Mouse (Mus musculus): Measurements from ENCODE around the gene Dnajb12. TPM values are rescaled to one million over a fixed set of nuclear protein-coding genes. Genes with fewer than 3 reads are reported as not detected.
A peak's percentile ranks its signal among the peaks of the same experiment; 100 is the strongest.
"Not testable (repeated sequence)": the region's sequence is repeated elsewhere in the genome, so short reads cannot be mapped to it uniquely, and the experiment has no call there.

The Dnajb12 gene
- polyA plus RNA-seq, 1 experiment, result 50.3 TPM

- DNase-seq (ENCODE audit: extremely low spot score in 1 of 2, low spot score in 1 of 2), result no peak
Observed at GRCm38 (mm10) chr10:59868266-59868665, 11.1 kb upstream of the Dnajb12 start.

- DNase-seq (ENCODE audit: extremely low spot score in 1 of 2, low spot score in 1 of 2), result no peak
Observed at GRCm38 (mm10) chr10:59870038-59870437, 9.3 kb upstream of the Dnajb12 start.

GRCm38 (mm10) chr10:59872651-59873050 is 6.7 kb upstream of the Dnajb12 start:
- not testable (repeated sequence) for DNase-seq (ENCODE audit: extremely low spot score in 1 of 2, low spot score in 1 of 2)

- DNase-seq (ENCODE audit: extremely low spot score in 1 of 2, low spot score in 1 of 2), result no peak
Observed at GRCm38 (mm10) chr10:59873206-59873605, 6.2 kb upstream of the Dnajb12 start.

GRCm38 (mm10) chr10:59873613-59874012 is 5.7 kb upstream of the Dnajb12 start:
- DNase-seq (ENCODE audit: extremely low spot score in 1 of 2, low spot score in 1 of 2), result no peak

GRCm38 (mm10) chr10:59875396-59875795 is 4.0 kb upstream of the Dnajb12 start:
- no peak for DNase-seq (ENCODE audit: extremely low spot score in 1 of 2, low spot score in 1 of 2)

GRCm38 (mm10) chr10:59876698-59877097 is 2.7 kb upstream of the Dnajb12 start:
- DNase-seq (ENCODE audit: extremely low spot score in 1 of 2, low spot score in 1 of 2), result not testable (repeated sequence)

- no peak for DNase-seq (ENCODE audit: extremely low spot score in 1 of 2, low spot score in 1 of 2)
Observed at GRCm38 (mm10) chr10:59877421-59878117, 1.8 kb upstream of the Dnajb12 start.

GRCm38 (mm10) chr10:59878823-59879222 is 533 bp upstream of the Dnajb12 start:
- DNase-seq (ENCODE audit: extremely low spot score in 1 of 2, low spot score in 1 of 2), result no peak

- no peak for DNase-seq (ENCODE audit: extremely low spot score in 1 of 2, low spot score in 1 of 2)
Observed at GRCm38 (mm10) chr10:59880029-59880386, 652 bp downstream of the Dnajb12 start.

- no peak for DNase-seq (ENCODE audit: extremely low spot score in 1 of 2, low spot score in 1 of 2)
Observed at GRCm38 (mm10) chr10:59880837-59881236, 1.5 kb downstream of the Dnajb12 start.

- no peak for DNase-seq (ENCODE audit: extremely low spot score in 1 of 2, low spot score in 1 of 2)
Observed at GRCm38 (mm10) chr10:59884327-59885173, 5.2 kb downstream of the Dnajb12 start.

GRCm38 (mm10) chr10:59885174-59886080 is 6.1 kb downstream of the Dnajb12 start:
- no peak for DNase-seq (ENCODE audit: extremely low spot score in 1 of 2, low spot score in 1 of 2)

- DNase-seq (ENCODE audit: extremely low spot score in 1 of 2, low spot score in 1 of 2), result no peak
Observed at GRCm38 (mm10) chr10:59886081-59886466, 6.7 kb downstream of the Dnajb12 start.

GRCm38 (mm10) chr10:59887432-59887831 is 8.1 kb downstream of the Dnajb12 start:
- no peak for DNase-seq (ENCODE audit: extremely low spot score in 1 of 2, low spot score in 1 of 2)

GRCm38 (mm10) chr10:59889339-59889738 is 10.0 kb downstream of the Dnajb12 start:
- DNase-seq (ENCODE audit: extremely low spot score in 1 of 2, low spot score in 1 of 2), result no peak

GRCm38 (mm10) chr10:59889953-59890751 is 10.8 kb downstream of the Dnajb12 start:
- no peak for DNase-seq (ENCODE audit: extremely low spot score in 1 of 2, low spot score in 1 of 2)

- DNase-seq (ENCODE audit: extremely low spot score in 1 of 2, low spot score in 1 of 2), result peak in 1 of 2 experiments; percentile 81
Observed at GRCm38 (mm10) chr10:59892977-59893376, 13.6 kb downstream of the Dnajb12 start.

GRCm38 (mm10) chr10:59894251-59895160 is 15.2 kb downstream of the Dnajb12 start:
- peak in 1 of 2 experiments; percentile 91 for DNase-seq (ENCODE audit: extremely low spot score in 1 of 2, low spot score in 1 of 2)
